Mouse (Mus musculus) heart, embryonic 14.5 days (tissue): Measurements from ENCODE around the gene Vtn. TPM values are rescaled to one million over a fixed set of nuclear protein-coding genes. Genes with fewer than 3 reads are reported as not detected.

ENCODE experiments used
- ATAC-seq: fragments of 200-750 bp; cut with Nextera tagmentation; 2 replicates; pipeline ENCODE4 v1.8.0; 2017; ENCODE audit warnings: low read depth, moderate TSS enrichment; ENCODE audit not compliant: insufficient number of reproducible peaks, insufficient read depth, low FRiP score
- H3K27ac ChIP-seq, 2 experiments: fragments of 200-500 bp in 1 of 2; fragments of 300-500 bp in 1 of 2; sonication (generic) in 1 of 2; replicated peaks in 1 of 2; 2 replicates each; pipeline ENCODE4 v1.5.1; 2012 to 2014; ENCODE audit warnings: low read depth in 2 of 2, low read length in 2 of 2, control low read depth in 1 of 2, mild to moderate bottlenecking in 1 of 2, mixed read lengths in 1 of 2; ENCODE audit not compliant: control insufficient read depth in 1 of 2, insufficient read depth in 1 of 2
- H3K27me3 ChIP-seq: fragments of 300-500 bp; sonication (generic); 2 replicates; pipeline ENCODE4 v1.6.1; 2014; ENCODE audit warnings: mild to moderate bottlenecking, low read length, control low read depth; ENCODE audit not compliant: control insufficient read depth, insufficient read depth
- H3K36me3 ChIP-seq: fragments of 300-500 bp; sonication (generic); 2 replicates; pipeline ENCODE4 v1.6.1; 2014; ENCODE audit warnings: mild to moderate bottlenecking, control low read depth, low read length, mixed read lengths; ENCODE audit not compliant: control insufficient read depth, insufficient read depth
- H3K4me1 ChIP-seq, 2 experiments: fragments of 200-500 bp in 1 of 2; fragments of 300-500 bp in 1 of 2; sonication (generic) in 1 of 2; 2 replicates each; pipeline ENCODE4 v1.6.1; 2012 to 2014; ENCODE audit warnings: low read length in 2 of 2, control low read depth in 1 of 2, mixed read lengths in 1 of 2; ENCODE audit not compliant: control insufficient read depth in 2 of 2, insufficient read depth in 2 of 2
- H3K4me2 ChIP-seq: fragments of 300-500 bp; sonication (generic); 2 replicates; pipeline ENCODE4 v1.6.1; 2014; ENCODE audit warnings: mild to moderate bottlenecking, low read length
- H3K4me3 ChIP-seq, 2 experiments: fragments of 200-500 bp in 1 of 2; fragments of 300-500 bp in 1 of 2; sonication (generic) in 1 of 2; 2 replicates each; pipeline ENCODE4 v1.5.1; 2012 to 2014; ENCODE audit warnings: low read length in 2 of 2, mild to moderate bottlenecking in 2 of 2, control low read depth in 1 of 2, low read depth in 1 of 2, moderate library complexity in 1 of 2; ENCODE audit not compliant: control insufficient read depth in 1 of 2, insufficient read depth in 1 of 2
- H3K9ac ChIP-seq: fragments of 300-500 bp; sonication (generic); 2 replicates; pipeline ENCODE4 v1.6.1; 2014; ENCODE audit warnings: mild to moderate bottlenecking, low read length
- H3K9me3 ChIP-seq: fragments of 300-500 bp; sonication (generic); 2 replicates; pipeline ENCODE4 v1.6.1; 2016; ENCODE audit warnings: low read length, control low read depth; ENCODE audit not compliant: control insufficient read depth
- WGBS: fragments of 180-500 bp; shearing (Covaris S2); extraction: QIAGEN DNeasy Blood & Tissue Kit; methylation state at CpG from one replicate; pipeline ENCODE4 v1.1.7; 2014; 5-methylcytosine and 5-hydroxymethylcytosine counted together
- polyA plus RNA-seq: library from polyadenylated mRNA; unstranded; fragments of >200 nt; fragmentation: Nextera tagmentation; extraction: Ambion mirVana; gene quantifications from 2 replicates; pipeline ENCODE4 v1.2.1, GENCODE M21; 2014

Vtn gene
- polyA plus RNA-seq, 1 experiment from 2014 or later, result 0.34 TPM

DNA sequence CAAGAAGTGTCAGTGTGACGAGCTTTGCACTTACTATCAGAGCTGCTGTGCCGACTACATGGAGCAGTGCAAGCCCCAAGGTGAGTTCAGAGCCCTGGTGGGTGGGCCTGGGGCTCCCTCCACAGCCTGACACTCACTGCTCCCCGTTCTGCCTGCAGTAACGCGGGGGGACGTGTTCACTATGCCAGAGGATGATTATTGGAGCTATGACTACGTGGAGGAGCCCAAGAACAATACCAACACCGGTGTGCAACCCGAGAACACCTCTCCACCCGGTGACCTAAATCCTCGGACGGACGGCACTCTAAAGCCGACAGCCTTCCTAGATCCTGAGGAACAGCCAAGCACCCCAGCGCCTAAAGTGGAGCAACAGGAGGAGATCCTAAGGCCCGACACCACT is 652 bp downstream of the Vtn start:
- peaks cover 3 to 5% of the 10 kb centered on the region in 2 experiments; a peak in 2 of 4 replicates for H3K4me1 ChIP-seq
- H3K9ac ChIP-seq, result no peak overlapping the region
- WGBS, result 52% methylated on average over 16 of the region's 16 CpGs
- no peak overlapping the region for H3K4me2 ChIP-seq
- H3K36me3 ChIP-seq, result no peaks in the 10 kb centered on the region
- ATAC-seq, result no peak
- H3K9me3 ChIP-seq, result no peaks in the 10 kb centered on the region
- H3K27ac ChIP-seq, result no peak overlapping the region
- peaks cover 67% of the 10 kb centered on the region for H3K27me3 ChIP-seq
- H3K4me3 ChIP-seq, result no peak overlapping the region

DNA sequence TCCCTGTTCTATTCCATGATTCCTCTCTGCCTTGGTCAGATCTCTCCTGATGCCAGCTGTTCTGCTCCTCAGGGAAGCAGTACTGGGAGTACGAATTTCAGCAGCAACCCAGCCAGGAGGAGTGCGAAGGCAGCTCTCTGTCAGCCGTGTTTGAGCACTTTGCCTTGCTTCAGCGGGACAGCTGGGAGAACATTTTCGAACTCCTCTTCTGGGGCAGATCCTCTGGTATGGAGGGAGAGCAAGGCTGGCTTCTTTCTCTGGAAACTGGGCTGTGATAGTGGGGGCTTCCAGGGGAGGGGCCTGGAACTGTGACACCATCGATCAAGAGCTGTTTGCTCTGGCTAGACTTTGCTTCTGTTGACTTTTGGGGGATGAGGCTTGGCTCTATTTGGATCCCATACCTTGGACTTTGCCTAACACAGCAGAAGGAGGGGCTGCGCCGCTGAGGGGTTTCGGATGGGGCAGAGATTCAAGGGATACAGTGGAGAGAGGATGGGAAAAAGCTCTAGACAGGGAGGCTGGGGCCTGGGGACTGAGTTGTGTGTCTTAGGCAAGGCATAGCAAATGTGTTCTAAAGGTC is 1.8 kb downstream of the Vtn start:
- no peak overlapping the region for H3K9ac ChIP-seq
- H3K9me3 ChIP-seq, result no peaks in the 10 kb centered on the region
- no peak overlapping the region for H3K4me3 ChIP-seq
- H3K4me2 ChIP-seq, result no peak overlapping the region
- 74% methylated on average over 9 of the region's 9 CpGs for WGBS
- peaks cover 55% of the 10 kb centered on the region for H3K27me3 ChIP-seq
- H3K27ac ChIP-seq, result no peak overlapping the region
- H3K4me1 ChIP-seq, result peaks cover 3 to 5% of the 10 kb centered on the region in 2 experiments; a peak in 2 of 4 replicates
- peaks cover 4% of the 10 kb centered on the region; the same call in 1 of the 2 replicates for H3K36me3 ChIP-seq
- no peak for ATAC-seq

DNA sequence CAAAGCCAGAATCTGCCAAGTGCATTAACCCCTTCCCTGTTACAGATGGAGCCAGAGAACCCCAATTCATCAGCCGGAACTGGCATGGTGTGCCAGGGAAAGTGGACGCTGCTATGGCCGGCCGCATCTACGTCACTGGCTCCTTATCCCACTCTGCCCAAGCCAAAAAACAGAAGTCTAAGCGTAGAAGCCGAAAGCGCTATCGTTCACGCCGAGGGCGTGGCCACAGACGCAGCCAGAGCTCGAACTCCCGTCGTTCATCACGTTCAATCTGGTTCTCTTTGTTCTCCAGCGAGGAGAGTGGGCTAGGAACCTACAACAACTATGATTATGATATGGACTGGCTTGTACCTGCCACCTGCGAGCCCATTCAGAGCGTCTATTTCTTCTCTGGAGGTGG is 2.6 kb downstream of the Vtn start:
- Histone ChIP-seq H3K9me3 (no peaks in the 10 kb centered on the region), H3K4me3 (no peak overlapping the region), H3K27me3 (peaks cover 47% of the 10 kb centered on the region), H3K4me1 (peaks cover 3 to 5% of the 10 kb centered on the region in 2 experiments; a peak in 2 of 4 replicates), H3K27ac (no peak overlapping the region), H3K36me3 (peaks cover 12% of the 10 kb centered on the region; the same call in 1 of the 2 replicates), H3K4me2 (no peak overlapping the region), H3K9ac (no peak overlapping the region)
- ATAC-seq, result no peak
- 75% methylated on average over 20 of the region's 20 CpGs for WGBS

DNA sequence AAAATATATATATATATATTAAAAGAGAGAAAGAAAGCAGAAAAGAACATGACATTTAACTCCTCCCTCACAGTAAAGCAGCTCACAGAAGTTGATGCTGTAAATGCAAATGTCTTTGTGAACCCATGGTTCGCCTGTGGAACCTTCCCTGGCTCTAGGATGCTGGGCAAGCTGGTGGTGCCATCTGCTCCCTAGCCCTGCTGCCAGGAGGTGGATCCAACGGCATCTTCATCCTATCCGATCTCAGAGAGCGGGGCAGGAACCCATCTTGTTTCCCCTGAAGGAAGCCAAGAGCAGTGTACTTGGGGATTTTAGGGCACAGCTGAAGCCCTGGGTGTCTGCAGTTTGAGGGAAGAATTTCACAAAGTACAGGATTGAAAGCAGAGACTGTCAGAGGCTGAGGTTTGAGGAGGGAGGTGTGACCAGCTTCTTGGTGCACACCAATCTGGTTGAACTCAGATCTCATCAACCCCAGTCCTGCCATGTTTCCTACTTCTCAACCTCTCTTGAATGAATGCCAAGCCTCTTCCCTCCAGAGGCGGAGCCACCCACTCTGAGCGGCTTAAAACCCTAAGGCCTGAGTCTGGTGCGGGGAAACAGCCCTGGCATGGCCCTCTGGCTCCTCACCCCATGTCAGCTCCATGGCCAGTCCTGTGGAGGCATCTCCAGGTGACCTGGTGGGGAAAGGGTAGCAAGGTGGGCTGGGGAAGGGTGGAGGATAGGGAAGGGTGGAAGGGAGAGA is 4.2 kb downstream of the Vtn start, which contains the start of gene Sebox:
TSS of gene Sebox (plus strand) at position 539 of the 742 bp plus-strand sequence.
- Histone ChIP-seq H3K4me3 (no peak within 1 kb of the TSS), H3K9me3 (no peaks in the 10 kb centered on the region), H3K36me3 (peaks cover 26% of the 10 kb centered on the region), H3K27me3 (peaks cover 32% of the 10 kb centered on the region), H3K4me1 (no peaks in the 10 kb centered on the region; a peak in 1 of 4 replicates), H3K4me2 (no peak within 1 kb of the TSS), H3K9ac (no peak within 1 kb of the TSS), H3K27ac (no peak within 1 kb of the TSS)
- WGBS, result 55% methylated on average over 7 of the region's 7 CpGs
- no peak for ATAC-seq

DNA sequence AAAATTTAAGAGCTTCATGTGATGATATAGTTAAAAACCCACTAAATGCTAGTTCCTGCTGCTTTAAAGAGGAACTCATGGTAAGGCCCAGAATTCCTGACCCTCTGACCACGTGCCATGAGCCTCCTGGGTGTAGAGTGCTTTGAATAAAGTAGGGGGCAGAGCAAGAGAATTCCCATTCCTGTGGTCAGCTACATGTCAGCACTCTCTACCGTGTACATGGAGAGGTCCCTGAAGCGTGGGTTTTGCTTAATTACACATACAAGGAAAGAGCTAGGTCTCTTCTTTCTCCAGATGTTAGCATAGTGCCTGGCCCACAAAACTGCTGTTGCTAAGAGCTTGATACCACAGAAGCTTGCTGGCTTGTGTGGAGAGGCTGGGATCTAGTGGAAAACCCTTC is 6.5 kb downstream of the Vtn start:
- Histone ChIP-seq H3K27ac (no peak overlapping the region), H3K27me3 (peaks cover 8% of the 10 kb centered on the region), H3K9ac (no peak overlapping the region), H3K4me1 (no peaks in the 10 kb centered on the region), H3K9me3 (no peaks in the 10 kb centered on the region), H3K4me2 (no peak overlapping the region), H3K4me3 (no peak overlapping the region), H3K36me3 (peaks cover 44% of the 10 kb centered on the region)
- 80% methylated on average over 3 of the region's 3 CpGs for WGBS
- no peak for ATAC-seq

- Histone ChIP-seq H3K27me3 (no peaks in the 10 kb centered on the region), H3K4me3 (no peak overlapping the region), H3K4me1 (peaks cover 0 to 15% of the 10 kb centered on the region in 2 experiments; a peak in 3 of 4 replicates), H3K4me2 (no peak overlapping the region), H3K27ac (no peak overlapping the region), H3K9ac (no peak overlapping the region), H3K9me3 (no peaks in the 10 kb centered on the region), H3K36me3 (peaks cover 50% of the 10 kb centered on the region)
- ATAC-seq, result no peak
- WGBS, result 74% methylated on average over 5 of the region's 5 CpGs
Measured at GRCm38 (mm10) chr11:78509148-78509547, 10.3 kb downstream of the Vtn start.

- Histone ChIP-seq H3K9ac (peak within 1 kb of the TSS; percentile 96), H3K36me3 (peaks cover 60% of the 10 kb centered on the region), H3K4me3 (peak within 1 kb of the TSS; percentile 85 to 89), H3K27ac (peak within 1 kb of the TSS; percentile 68 to 86), H3K9me3 (no peaks in the 10 kb centered on the region), H3K4me1 (peaks cover 0 to 15% of the 10 kb centered on the region in 2 experiments; a peak in 3 of 4 replicates), H3K4me2 (peak within 1 kb of the TSS; percentile 89), H3K27me3 (no peaks in the 10 kb centered on the region)
- ATAC-seq, result peak; percentile 94
- under 1% methylated on average over 67 of the region's 67 CpGs for WGBS
Measured at GRCm38 (mm10) chr11:78512025-78512957, 13.4 kb downstream of the Vtn start, which contains the start of the genes Tmem199 and Poldip2. Gene Tmem199, minus strand, starts transcription at chr11:78512172. Gene Poldip2, plus strand, starts transcription at chr11:78512193.
